Mouse (Mus musculus) ES-Bruce4 (cell line): ENCODE data around the gene Vps25. TPM values are rescaled to one million over a fixed set of nuclear protein-coding genes. Genes with fewer than 3 reads are reported as not detected.

ENCODE experiments used
- H3K27ac ChIP-seq: 2 replicates; pipeline ENCODE4 v1.5.1; 2012; ENCODE audit warnings: low read length, inconsistent platforms; ENCODE audit not compliant: insufficient read depth
- H3K27me3 ChIP-seq: 2 replicates; pipeline ENCODE4 v1.6.1; 2012; ENCODE audit warnings: mild to moderate bottlenecking, low read length, inconsistent platforms; ENCODE audit not compliant: control insufficient read depth, poor library complexity, insufficient read depth, severe bottlenecking
- H3K36me3 ChIP-seq: 2 replicates; pipeline ENCODE4 v1.6.1; 2012; ENCODE audit warnings: inconsistent platforms, mild to moderate bottlenecking, low read length, moderate library complexity; ENCODE audit not compliant: control insufficient read depth, poor library complexity, insufficient read depth, severe bottlenecking
- H3K4me1 ChIP-seq: one replicate; pipeline ENCODE4 v1.8.1; 2011; ENCODE audit warnings: low read length; ENCODE audit not compliant: control insufficient read depth, insufficient read depth
- H3K4me3 ChIP-seq: 2 replicates; pipeline ENCODE4 v1.5.1; 2011; ENCODE audit warnings: low read depth, mild to moderate bottlenecking, low read length
- H3K9ac ChIP-seq: 2 replicates; pipeline ENCODE4 v1.6.1; 2012; ENCODE audit warnings: low read depth, mild to moderate bottlenecking, inconsistent platforms; ENCODE audit not compliant: poor library complexity, severe bottlenecking
- H3K9me3 ChIP-seq: replicated peaks from 2 replicates; pipeline ENCODE4 v1.6.1; 2012; ENCODE audit warnings: mild to moderate bottlenecking, low read length, inconsistent platforms; ENCODE audit not compliant: control insufficient read depth, poor library complexity, insufficient read depth, severe bottlenecking
- CTCF ChIP-seq: IDR thresholded peaks from one replicate; pipeline ENCODE4 v1.8.1; 2011; ENCODE audit warnings: low read depth, low read length
- EP300 ChIP-seq: IDR thresholded peaks from 2 replicates; pipeline ENCODE4 v1.6.1; 2011; ENCODE audit warnings: low read depth, low read length; ENCODE audit not compliant: insufficient read depth
- POLR2A ChIP-seq: IDR thresholded peaks from one replicate; pipeline ENCODE4 v1.8.1; 2011; ENCODE audit warnings: low read length; ENCODE audit not compliant: insufficient read depth
- polyA plus RNA-seq: library from polyadenylated mRNA; stranded (reverse); fragments of >200 nt; gene quantifications from 2 replicates; pipeline ENCODE4 v1.2.4, GENCODE M21; 2011; ENCODE audit warnings: low read depth; ENCODE audit not compliant: missing spikeins, insufficient read depth, insufficient read length

Vps25 gene
- polyA plus RNA-seq, 1 experiment, result 135 TPM

DNA sequence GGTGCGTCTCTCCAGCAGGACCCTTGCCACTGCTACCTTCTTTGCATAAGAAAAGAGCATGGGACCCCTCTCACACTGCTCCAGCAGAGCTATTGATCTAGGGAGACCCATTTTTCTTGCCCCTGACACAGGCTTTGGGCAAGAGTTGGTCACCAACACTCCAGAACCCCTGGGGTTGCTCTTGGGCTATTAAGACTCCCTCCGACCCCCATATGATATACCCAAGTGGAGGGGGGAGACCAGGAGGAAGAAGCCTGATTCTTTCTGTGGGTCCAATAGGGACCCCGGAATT lies 10.4 kb downstream of the Vps25 start:
- no peak overlapping the region for H3K4me3 ChIP-seq
- H3K9me3 ChIP-seq, result no peaks in the 10 kb centered on the region
- no peak for TF ChIP-seq EP300
- TF ChIP-seq POLR2A, result no peak
- TF ChIP-seq CTCF, result no peak
- H3K9ac ChIP-seq, result no peak overlapping the region
- no peaks in the 10 kb centered on the region for H3K36me3 ChIP-seq
- no peak overlapping the region for H3K27ac ChIP-seq
- H3K4me1 ChIP-seq, result peaks cover 2% of the 10 kb centered on the region
- peaks cover 8% of the 10 kb centered on the region; the same call in 1 of the 2 replicates for H3K27me3 ChIP-seq

- Histone ChIP-seq H3K9me3 (no peaks in the 10 kb centered on the region), H3K4me1 (peaks cover 2% of the 10 kb centered on the region), H3K9ac (peak overlapping the region; percentile 24), H3K36me3 (no peaks in the 10 kb centered on the region), H3K27me3 (peaks cover 8% of the 10 kb centered on the region; the same call in 1 of the 2 replicates), H3K4me3 (peak overlapping the region; percentile 47), H3K27ac (no peak overlapping the region)
- TF ChIP-seq POLR2A (no peak), CTCF (no peak), EP300 (no peak)
Measured at GRCm38 (mm10) chr11:101264954-101265471, 11.5 kb downstream of the Vps25 start.

DNA sequence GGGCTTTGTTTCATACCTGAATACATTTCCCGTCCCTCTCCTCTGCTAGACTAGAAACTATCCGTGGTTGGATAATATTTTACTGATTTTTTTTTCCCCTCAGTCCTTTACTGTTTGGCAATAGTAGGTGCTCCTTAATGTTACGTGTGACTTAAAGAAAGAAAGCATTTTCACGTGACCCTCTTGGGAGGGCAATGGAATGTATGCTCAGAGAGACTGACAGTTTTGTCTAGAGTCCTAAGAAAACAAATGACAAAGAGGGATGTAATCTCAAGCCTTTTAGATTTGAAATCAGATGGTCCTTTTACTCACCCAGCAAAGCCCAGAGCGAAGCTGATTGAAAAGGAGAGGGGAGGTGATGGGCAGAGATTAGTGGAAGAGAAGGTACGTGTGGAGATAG lies 12.4 kb downstream of the Vps25 start:
- Histone ChIP-seq H3K27ac (no peak overlapping the region), H3K27me3 (peaks cover 8% of the 10 kb centered on the region; the same call in 1 of the 2 replicates), H3K4me1 (peaks cover 2% of the 10 kb centered on the region), H3K4me3 (no peak overlapping the region), H3K36me3 (no peaks in the 10 kb centered on the region), H3K9me3 (no peaks in the 10 kb centered on the region), H3K9ac (no peak overlapping the region)
- TF ChIP-seq EP300, result no peak
- no peak for TF ChIP-seq POLR2A
- TF ChIP-seq CTCF, result no peak

DNA sequence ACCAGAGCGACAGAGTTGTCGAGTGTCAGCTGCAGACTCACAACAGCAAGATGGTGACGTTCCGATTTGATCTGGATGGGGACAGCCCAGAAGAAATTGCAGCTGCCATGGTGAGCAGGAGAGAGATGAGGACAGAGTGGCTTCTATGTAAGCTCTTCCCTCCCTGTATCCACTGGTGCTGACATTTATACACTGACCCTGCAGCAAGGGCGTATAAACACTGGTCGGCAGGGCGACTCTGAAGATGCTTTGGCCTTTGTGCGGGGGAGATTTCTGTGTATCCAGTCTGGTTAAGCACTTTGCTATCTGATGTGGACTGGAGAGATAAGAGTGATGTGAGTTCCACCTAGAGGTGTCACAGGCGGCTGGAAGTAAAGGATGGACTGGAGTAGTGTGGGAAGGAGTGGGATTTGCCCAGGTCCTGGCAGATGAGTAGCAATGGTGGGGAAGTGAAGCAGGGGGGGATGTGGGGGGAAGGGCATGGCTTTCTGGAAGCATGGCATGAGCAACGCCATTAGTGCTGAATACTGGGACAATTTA lies 16.1 kb downstream of the Vps25 start:
- peaks cover 3% of the 10 kb centered on the region; the same call in 1 of the 2 replicates for H3K27me3 ChIP-seq
- no peak overlapping the region for H3K9ac ChIP-seq
- H3K27ac ChIP-seq, result no peak overlapping the region

DNA sequence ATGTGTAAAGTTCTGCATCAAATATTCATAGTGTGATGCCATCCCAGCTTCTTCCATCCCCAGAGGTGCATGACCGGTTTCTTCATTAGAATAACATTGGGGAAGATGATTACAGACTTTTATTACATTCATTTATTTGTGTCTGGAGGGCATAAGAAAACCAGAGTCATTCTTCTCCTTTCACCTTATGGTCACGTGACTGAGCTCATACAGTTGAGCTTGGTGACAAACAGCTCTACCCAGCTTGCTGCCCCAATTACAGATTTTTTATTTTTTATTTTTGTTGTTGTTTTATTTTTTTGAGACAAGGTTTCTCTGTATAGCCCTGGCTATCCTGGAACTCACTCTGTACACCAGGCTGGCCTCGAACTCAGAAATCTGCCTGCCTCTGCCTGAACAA lies 18.9 kb downstream of the Vps25 start:
- Histone ChIP-seq H3K9ac (no peak overlapping the region), H3K9me3 (no peaks in the 10 kb centered on the region), H3K36me3 (no peaks in the 10 kb centered on the region), H3K27ac (no peak overlapping the region), H3K4me1 (no peaks in the 10 kb centered on the region), H3K4me3 (no peak overlapping the region), H3K27me3 (no peaks in the 10 kb centered on the region)
- no peak for TF ChIP-seq POLR2A
- TF ChIP-seq EP300, result no peak
- TF ChIP-seq CTCF, result no peak

More for the DNA sequence above, 16.1 kb downstream of the Vps25 start:
- no peak overlapping the region for H3K4me3 ChIP-seq
- H3K36me3 ChIP-seq, result no peaks in the 10 kb centered on the region
- no peaks in the 10 kb centered on the region for H3K4me1 ChIP-seq
- TF ChIP-seq EP300 (no peak), POLR2A (no peak), CTCF (no peak)
- no peaks in the 10 kb centered on the region for H3K9me3 ChIP-seq

- Histone ChIP-seq H3K27me3 (no peaks in the 10 kb centered on the region), H3K9me3 (no peaks in the 10 kb centered on the region), H3K27ac (no peak overlapping the region), H3K9ac (no peak overlapping the region), H3K4me1 (no peaks in the 10 kb centered on the region), H3K36me3 (no peaks in the 10 kb centered on the region), H3K4me3 (no peak overlapping the region)
- TF ChIP-seq CTCF, result no peak
- TF ChIP-seq EP300, result no peak
- no peak for TF ChIP-seq POLR2A
Measured at GRCm38 (mm10) chr11:101275309-101275708, 21.8 kb downstream of the Vps25 start.
